Mouse (Mus musculus): ENCODE data around the gene Zfp454. TPM values are rescaled to one million over a fixed set of nuclear protein-coding genes. Genes with fewer than 3 reads are reported as not detected.

Zfp454 gene
- 1 to 10 TPM; 2.2 to 4.8 TPM for total RNA-seq (2021)
- long read RNA-seq, experiment 1, partial matches to known transcripts: 0 of 3 reads
- long read RNA-seq, experiment 1, other reads (novel, unspliced or antisense): 2 of 3 reads
- long read RNA-seq, experiment 2, partial matches to known transcripts: 0 of 3 reads
- long read RNA-seq, experiment 2, other reads (novel, unspliced or antisense): 0 of 3 reads

DNA sequence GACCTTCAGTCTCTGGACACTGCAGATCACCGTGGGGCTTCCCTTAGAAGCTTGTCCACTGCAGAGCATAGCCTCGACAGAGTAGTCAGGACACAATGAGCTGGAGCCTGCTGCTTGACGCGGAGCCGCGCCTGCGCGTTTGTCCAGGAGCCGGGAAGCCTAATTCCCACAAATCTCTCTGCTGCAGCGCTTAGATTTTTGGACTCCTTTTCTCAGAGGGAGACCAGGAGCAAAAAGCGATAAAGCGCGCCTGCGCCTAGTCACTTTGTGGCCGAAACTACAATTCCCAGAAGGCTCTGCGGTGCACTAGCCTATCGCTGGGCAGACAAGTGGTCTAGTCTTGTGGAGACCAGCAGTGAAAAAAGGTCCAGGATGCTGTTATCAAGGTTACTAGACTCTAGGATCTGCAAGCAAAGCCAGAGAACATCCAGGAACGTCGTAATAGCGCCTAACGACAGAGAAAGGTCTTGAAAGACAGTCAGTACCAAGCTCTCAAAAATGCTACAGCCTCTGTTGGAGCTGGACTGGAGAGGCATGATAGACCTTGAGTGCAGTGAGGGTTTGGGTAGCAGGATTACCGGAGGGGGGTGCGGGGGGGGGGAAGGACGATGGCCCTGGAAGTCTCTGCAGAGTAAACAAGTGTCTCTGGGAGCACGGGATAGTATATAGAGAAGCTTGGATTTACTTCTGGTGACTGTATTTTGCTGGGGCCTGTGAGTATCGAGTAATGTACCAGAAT, at the start of gene Zfp454:
Zfp454 (minus strand) TSS at position 262 of the 739 bp plus-strand sequence.
- peak; percentile 92 for DNase-seq

- DNase-seq: no peak
Observed at GRCm38 (mm10) chr11:50932040-50932439, 44.6 kb upstream of the Zfp454 start.

- DNase-seq: peak; percentile 87
Observed at GRCm38 (mm10) chr11:50931451-50931866, 44.0 kb upstream of the Zfp454 start, which contains the start of gene Zfp354b. Gene Zfp354b, minus strand, starts transcription at chr11:50931633.

DNA sequence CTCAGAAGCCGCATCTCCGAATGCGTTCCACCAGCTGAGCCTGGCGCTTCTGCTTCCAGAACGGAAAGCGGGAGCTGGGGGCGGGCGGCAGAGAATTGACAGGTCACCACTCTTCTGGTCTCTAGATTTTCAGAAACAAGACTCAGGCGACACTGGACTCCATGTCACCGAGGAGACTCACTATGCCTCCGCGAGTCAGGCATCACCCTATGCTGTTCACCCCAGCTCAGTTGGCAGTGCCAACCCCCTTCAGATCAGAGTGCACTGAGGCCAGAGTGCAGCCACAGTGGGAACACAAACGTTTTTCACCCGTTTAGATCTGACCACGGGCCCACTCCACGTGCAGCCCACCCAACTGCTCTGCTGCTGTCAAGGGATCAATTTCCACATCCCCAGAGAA, 43.6 kb upstream of the Zfp454 start:
- no peak for DNase-seq

DNA sequence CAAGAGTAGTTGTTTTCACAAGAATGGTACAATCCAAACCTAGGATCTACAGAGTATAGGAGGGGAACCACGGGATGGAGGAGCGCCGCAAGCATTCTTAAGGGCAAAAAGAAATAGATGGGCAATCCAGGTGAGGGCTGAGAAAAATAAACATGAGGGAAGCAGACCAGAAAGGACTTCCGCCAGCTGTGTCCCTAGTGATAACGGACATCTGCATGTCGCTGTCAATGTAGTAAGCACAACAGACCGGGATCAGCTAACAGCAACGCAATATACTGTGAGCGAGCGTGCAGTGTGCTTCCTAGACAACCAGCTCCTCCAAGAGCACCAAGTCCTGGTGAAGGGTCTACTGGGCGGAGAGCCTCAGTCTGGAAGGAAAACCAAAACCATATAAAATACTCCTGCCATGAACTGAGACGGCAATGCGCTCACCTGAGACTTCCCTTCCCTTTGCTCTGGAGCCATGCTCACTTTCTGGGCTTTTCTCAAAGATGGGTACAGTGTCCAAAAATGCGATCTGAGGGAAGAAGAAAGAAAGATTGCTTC, 43.1 kb upstream of the Zfp454 start:
- no peak for DNase-seq

DNA sequence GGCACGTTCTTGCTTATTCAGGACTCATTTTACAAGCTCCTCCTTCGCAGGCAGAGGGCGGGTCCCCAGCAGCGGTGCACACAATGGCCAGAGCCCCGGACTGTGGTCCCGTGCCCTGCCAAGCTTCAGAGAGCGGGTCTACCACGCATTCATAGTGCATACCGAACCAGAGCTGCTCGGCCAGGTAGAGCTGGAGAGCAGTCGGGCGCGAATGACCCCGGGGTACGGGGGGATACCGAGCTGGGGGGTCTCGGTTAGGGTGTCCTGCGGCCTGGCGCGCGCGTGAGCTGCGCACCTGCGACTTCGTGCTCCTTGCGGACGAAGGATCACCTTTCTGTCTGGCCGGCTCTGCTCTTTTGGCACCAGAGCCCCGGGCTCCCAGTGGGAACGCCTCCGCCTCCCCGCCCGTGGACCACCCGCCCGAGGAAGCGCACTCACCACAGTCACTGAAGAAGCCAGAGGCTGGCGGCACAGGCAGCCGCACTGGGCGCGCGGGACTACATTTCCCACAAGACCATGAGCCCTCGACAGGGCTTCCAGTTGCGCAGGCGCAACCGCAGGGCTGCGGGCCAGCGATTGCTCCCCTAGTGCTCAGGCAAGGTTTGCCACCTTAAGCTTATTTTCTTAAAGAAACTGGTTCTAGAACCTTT, 28.3 kb upstream of the Zfp454 start, which contains the start of gene Zfp2:
Zfp2 (minus strand) TSS at position 495 of the 650 bp plus-strand sequence.
- DNase-seq: peak; percentile 93

- DNase-seq: no peak
Observed at GRCm38 (mm10) chr11:50914461-50914860, 27.0 kb upstream of the Zfp454 start.

GRCm38 (mm10) chr11:50913301-50913700, 25.9 kb upstream of the Zfp454 start:
- DNase-seq: peak; percentile 12

DNA sequence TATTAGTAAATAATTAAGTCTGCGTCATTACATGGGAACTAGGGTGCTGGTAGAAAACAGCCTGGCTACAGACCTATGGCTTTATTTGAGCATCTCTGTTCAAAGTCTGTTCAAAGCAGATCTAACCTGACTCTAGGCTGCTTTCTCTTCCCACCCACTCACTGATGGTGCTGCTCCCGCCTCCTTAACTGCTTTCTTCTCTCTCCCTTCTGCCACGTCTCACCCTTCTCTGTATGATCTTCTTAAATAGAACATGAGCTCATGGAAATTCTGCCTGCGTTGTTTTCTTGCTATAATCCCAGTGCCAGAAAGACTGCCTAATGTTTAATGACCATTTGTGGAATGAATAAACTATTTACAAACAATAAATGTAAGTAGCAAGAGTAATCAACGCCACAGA, 20.7 kb upstream of the Zfp454 start:
- no peak for DNase-seq

DNA sequence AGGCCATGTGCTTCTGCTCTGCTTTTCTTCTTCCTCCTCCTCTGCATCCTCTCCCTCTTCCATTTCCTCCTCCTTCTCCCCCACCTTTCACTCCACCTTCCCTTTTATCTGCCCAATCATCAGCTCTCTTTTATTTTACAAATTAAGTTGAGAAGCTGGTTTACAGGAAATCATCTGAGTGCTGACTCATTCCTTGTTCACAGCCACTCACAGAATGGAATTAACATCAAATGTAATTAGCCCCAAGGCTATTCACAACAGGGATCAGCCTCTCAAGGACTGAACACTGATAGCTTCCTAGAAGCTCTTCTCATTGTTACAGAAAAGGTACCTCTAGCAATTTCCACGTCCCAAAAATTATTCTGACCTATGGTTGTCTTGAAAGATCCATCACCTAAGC, 9.9 kb upstream of the Zfp454 start:
- no peak for DNase-seq

- peak; percentile 8 for DNase-seq
Observed at GRCm38 (mm10) chr11:50892441-50892840, 5.0 kb upstream of the Zfp454 start.

GRCm38 (mm10) chr11:50886933-50887293, 538 bp downstream of the Zfp454 start:
- peak; percentile 29 for DNase-seq

DNA sequence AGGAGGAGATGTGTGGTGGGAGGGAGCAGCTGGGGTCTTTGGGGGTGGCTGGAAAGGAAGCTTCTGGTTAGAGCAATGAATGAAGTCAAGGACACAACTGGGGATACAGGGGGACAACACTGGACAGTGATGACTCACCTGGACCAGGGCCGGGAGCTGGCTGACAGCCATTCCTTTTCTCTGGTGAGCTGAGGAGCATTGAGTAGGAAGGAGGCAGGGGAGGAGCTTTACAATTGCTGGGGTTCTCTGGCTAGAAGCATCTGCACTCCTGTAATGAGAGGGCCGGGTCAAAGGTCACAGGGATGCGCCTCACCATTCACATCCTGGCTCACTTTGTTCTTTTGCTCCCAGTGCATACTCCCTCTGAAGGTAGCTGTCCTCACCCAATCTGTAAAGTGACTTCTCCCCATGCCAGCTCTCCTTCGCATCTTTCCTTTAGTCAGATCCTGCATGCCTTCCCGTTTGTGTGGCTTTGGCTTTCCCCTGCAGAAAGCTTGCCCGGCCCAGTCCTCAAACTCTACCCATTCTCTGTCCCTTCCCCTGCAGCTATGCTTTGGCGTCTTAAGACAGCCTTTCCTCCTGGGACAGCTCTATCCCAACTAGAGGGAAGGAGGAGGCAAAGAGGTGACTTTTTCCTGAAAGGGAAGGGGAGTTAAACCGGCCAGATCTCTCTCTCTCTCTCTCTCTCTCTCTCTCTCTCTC, 1.1 kb downstream of the Zfp454 start:
- peak; percentile 77 for DNase-seq

- DNase-seq: no peak
Observed at GRCm38 (mm10) chr11:50883756-50884155, 3.7 kb downstream of the Zfp454 start.

GRCm38 (mm10) chr11:50878641-50879040, 8.8 kb downstream of the Zfp454 start:
- DNase-seq: no peak

GRCm38 (mm10) chr11:50850989-50851601, 36.4 kb downstream of the Zfp454 start:
- peak; percentile 24 for DNase-seq

DNA sequence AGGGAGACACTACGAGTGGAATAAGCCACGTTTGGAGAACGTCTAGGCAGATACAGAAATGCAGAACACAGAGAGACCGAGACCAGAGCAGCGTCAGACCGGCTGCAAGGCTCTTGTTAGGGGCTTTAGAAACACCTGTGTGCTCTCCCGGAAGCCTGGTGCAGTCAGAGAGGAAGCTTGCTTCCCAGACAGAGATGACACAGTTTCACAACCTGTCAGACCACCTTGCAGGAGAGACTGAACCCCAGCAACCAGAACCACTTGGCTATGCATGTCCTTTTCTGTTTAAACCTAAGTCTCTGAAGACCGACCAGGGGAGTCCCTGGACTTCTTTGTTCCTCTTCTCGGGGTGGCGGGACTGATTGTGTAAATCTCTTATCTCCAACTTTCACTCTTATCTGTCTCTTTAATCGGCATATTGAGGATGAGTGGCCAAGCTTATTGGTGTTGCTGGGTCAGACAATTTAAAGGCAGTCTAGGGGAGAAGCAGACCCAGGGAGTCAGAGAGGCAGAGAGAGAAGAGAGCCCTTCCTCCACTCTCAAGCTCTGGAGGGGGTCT, 37.2 kb downstream of the Zfp454 start, which contains the start of gene Grm6:
Grm6 (plus strand) TSS at position 509 of the 559 bp plus-strand sequence.
- DNase-seq: no peak

DNA sequence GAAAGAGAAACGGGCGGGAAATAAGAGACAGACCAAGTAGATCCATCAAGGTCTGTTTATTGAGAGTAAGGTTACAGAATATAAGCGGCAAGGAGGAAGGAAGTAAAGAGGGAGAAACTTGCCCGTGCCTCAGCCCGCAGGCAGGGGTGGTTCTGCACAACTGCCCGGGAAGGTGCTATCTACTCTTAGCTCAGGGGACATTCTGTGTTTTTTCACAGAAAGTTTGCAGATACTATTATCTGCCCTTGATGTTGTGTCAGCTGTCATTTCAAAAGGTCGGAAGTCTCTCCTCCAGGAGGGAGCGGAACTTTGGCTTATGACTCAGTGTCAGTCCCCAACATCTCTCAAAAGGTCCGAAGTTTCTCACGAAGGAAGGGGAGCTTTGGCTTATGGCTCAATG, 38.1 kb downstream of the Zfp454 start:
- DNase-seq: no peak

DNA sequence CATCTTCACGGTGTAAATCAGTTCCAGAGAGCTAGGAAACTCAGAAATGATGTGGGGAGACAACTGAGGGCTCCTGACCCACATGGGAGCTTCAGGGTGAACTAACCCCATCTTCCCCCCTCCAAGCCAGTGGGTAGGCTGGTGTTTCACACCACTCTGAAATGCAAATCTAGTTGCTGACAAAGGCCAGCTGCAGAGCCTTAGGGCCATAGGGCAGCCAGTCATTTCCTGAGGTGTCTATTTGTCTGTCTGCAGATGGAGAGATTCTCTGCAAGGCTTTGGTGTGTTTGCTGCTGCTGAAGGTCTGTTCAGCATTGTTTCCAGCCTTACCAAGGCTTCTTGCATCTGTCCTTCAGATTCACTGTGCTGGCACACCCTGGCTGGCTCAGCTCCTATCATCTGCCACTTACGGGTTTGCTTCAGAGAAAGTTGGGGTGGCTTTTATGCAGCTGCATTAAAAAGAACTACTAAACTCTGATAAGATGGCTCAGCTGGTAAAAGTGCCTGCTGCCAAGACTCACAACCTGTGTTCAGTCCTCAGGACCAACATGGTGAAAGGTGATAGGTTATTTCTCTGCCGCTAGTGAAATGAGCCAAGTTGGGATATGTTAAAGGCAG, 38.8 kb downstream of the Zfp454 start:
- peak; percentile 27 for DNase-seq

DNA sequence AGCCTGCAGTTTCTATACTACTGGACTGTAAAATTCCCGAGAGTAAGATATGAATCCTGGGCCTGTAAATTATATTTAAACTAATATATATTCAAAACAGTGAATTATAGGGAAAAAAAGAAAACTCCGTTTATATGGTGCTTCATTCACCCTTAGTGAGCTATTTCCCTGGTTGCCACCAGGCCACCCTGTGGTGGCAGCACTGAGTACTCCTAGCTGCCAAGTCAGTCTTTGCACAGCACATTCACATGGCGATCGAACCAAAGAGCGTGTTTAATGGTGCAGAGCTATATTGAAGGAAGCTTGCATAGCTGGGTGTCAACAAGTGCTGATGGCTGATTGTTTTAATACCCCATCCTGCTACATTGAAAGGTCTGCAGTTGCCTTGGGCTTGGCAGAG, 40.4 kb downstream of the Zfp454 start:
- no peak for DNase-seq

DNA sequence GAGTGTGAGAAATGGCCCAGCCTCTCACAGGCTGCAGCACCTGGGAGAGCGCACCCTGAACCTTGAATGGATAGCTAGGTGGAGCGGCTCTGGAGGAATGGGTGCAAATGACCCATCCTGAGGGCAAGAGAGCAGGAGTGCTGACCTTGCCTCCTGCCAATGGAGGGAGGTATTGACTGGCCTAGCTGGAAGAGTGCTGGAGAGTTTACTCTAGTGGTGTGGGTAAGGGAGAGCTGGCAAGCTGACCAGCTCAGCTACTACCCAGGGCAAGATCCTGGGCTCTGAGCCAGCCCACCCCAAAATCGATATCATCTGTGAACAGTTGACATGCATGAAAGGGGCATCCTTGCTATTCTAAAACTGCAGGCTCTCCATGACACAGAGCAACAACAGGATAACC, 41.5 kb downstream of the Zfp454 start:
- DNase-seq: peak; percentile 23

Measured in adrenal gland, postnatal 10 days (tissue).